Mouse (Mus musculus): Measurements from ENCODE around the gene Ppp1r12c. TPM values are rescaled to one million over a fixed set of nuclear protein-coding genes. Genes with fewer than 3 reads are reported as not detected.

The Ppp1r12c gene
- polyA plus RNA-seq, 1 experiment from 2014 or later, result 49.3 TPM

DNA sequence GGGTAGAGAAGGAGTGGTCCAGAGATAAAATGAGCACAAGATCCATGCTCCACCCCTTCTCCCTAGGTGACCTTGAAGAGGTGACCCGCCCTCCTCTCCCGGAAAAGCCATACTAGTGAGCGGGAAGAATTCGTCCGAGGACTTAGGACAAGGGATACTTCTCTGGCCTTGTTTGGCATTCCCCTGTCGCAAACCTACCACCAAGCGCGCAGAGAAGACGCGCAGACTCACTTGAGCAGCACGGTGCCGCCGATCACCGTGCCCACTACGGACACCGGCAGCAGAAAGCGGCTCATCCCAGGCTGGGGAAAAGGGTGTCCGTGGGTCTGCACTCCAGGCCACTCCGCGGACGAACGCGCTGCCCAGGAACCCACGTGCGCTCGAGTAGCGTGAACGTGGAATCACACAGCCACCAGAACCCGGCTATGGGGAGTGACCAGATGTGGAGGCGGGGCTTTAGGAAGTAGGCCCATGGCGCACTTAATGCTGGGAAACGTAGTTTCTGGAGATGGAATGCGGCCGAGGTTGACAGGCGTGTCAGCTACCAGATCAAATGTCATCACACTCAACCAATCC lies 56.2 kb downstream of the Ppp1r12c start, which contains the start of gene Rdh13:
Gene Rdh13 (minus strand): TSS at position 434 of the 576 bp plus-strand sequence.
- Histone ChIP-seq H3K4me2 (peak within 1 kb of the TSS; percentile 77), H3K27ac (replicated peaks) (peak within 1 kb of the TSS; percentile 90), H3K27me3 (no peaks in the 10 kb centered on the region), H3K4me3 (peak within 1 kb of the TSS; percentile 96), H3K4me1 (replicated peaks) (peaks cover 16% of the 10 kb centered on the region), H3K9ac (peak within 1 kb of the TSS; percentile 81), H3K9me3 (no peaks in the 10 kb centered on the region), H3K36me3 (peaks cover 38% of the 10 kb centered on the region)
- WGBS, result under 1% methylated on average over 35 of the region's 35 CpGs
- ATAC-seq (ENCODE audit: low FRiP score, low read depth), result peak; percentile 96

GRCm38 (mm10) chr7:4440549-4440948 lies 60.9 kb downstream of the Ppp1r12c start:
- Histone ChIP-seq H3K27me3 (no peaks in the 10 kb centered on the region), H3K9ac (no peak overlapping the region), H3K27ac (replicated peaks) (no peak overlapping the region), H3K4me1 (replicated peaks) (peaks cover 16% of the 10 kb centered on the region), H3K9me3 (no peaks in the 10 kb centered on the region), H3K4me2 (no peak overlapping the region), H3K4me3 (no peak overlapping the region), H3K36me3 (peaks cover 72% of the 10 kb centered on the region)
- WGBS, result 95% methylated on average over 10 of the region's 10 CpGs
- ATAC-seq (ENCODE audit: low FRiP score, low read depth), result no peak

DNA sequence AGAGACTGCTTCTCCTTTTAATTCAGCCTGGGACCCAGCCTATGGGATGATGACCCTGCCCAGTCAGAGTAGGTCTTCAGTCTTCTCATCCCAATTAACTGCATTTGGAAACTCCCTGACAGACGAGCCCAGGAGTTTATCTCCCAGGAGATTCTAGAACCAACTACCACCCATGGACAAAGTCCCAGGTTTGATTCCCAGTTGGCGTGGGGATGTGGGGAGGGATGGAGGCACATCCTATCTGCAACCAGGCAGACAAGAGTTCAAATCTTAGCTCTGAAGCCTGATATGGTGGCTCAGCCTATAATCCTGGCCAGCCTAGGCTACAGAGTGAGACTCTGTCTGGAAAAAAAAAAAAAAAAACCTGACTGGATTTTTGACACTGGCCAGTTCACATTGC lies 63.8 kb downstream of the Ppp1r12c start:
- Histone ChIP-seq H3K9ac (no peak overlapping the region), H3K4me2 (no peak overlapping the region), H3K27ac (replicated peaks) (no peak overlapping the region), H3K9me3 (no peaks in the 10 kb centered on the region), H3K27me3 (no peaks in the 10 kb centered on the region), H3K4me3 (no peak overlapping the region), H3K4me1 (replicated peaks) (no peaks in the 10 kb centered on the region), H3K36me3 (peaks cover 86% of the 10 kb centered on the region)
- ATAC-seq (ENCODE audit: low FRiP score, low read depth), result no peak
- 87% methylated on average over 2 of the region's 2 CpGs for WGBS

- Histone ChIP-seq H3K4me3 (no peak overlapping the region), H3K27me3 (no peaks in the 10 kb centered on the region), H3K9me3 (no peaks in the 10 kb centered on the region), H3K4me2 (no peak overlapping the region), H3K27ac (replicated peaks) (no peak overlapping the region), H3K36me3 (peaks cover 80% of the 10 kb centered on the region), H3K4me1 (replicated peaks) (no peaks in the 10 kb centered on the region), H3K9ac (no peak overlapping the region)
- 95% methylated on average over 8 of the region's 8 CpGs for WGBS
- no peak for ATAC-seq (ENCODE audit: low FRiP score, low read depth)
Measured at GRCm38 (mm10) chr7:4432026-4432425, 69.5 kb downstream of the Ppp1r12c start.

DNA sequence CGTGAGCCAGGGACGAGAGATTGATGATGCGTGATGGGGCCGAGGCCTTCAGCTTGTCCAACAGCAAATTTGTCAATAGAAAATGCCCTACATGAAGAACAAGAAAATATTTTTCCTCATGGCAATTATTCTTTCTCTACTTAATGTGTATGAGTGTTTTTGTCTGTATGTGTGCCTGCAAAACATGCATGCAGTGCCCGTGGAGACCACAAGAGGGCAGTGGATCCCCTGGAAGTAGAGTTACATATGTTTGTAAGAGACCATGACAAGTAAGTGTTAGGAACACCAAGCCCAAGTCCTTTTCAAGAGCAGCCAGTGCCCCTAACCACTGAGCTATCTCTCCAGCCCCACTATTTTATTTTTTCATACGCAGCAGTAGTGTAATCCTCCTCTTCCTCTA lies 69.9 kb downstream of the Ppp1r12c start:
- no peaks in the 10 kb centered on the region for H3K27me3 ChIP-seq
- H3K9ac ChIP-seq, result no peak overlapping the region
- no peak for ATAC-seq (ENCODE audit: low FRiP score, low read depth)
- no peak overlapping the region for H3K27ac ChIP-seq (replicated peaks)
- H3K4me3 ChIP-seq, result no peak overlapping the region
- WGBS, result 78% methylated on average over 6 of the region's 6 CpGs
- no peak overlapping the region for H3K4me2 ChIP-seq
- no peaks in the 10 kb centered on the region for H3K9me3 ChIP-seq
- no peaks in the 10 kb centered on the region for H3K4me1 ChIP-seq (replicated peaks)
- peaks cover 75% of the 10 kb centered on the region for H3K36me3 ChIP-seq

Small RNAs within 50 kb of the gene (microRNA-seq; reads per million reads assigned to microRNA genes)
- gene Gm24605, result not detected

Other genes starting within 250 kb of the Ppp1r12c start
- gene Ncr1, start 164.0 kb downstream of the Ppp1r12c start, polyA plus RNA-seq (2015; fragmentation: Nextera tagmentation; extraction: Ambion mirVana), result not detected in 2 replicates
- gene Gp6, start 103.9 kb downstream of the Ppp1r12c start, polyA plus RNA-seq (2015; fragmentation: Nextera tagmentation; extraction: Ambion mirVana), result 0.10 TPM in 1 of 2 replicates, not detected in the other
- 42.6 and 43.4 TPM in 2 replicates for gene Rdh13, start 56.0 kb downstream of the Ppp1r12c start, polyA plus RNA-seq (2015; fragmentation: Nextera tagmentation; extraction: Ambion mirVana)
- gene Eps8l1, start 41.0 kb downstream of the Ppp1r12c start, polyA plus RNA-seq (2015; fragmentation: Nextera tagmentation; extraction: Ambion mirVana), result 13.9 and 15.4 TPM in 2 replicates
- gene Tnnt1, start 14.7 kb upstream of the Ppp1r12c start, polyA plus RNA-seq (2015; fragmentation: Nextera tagmentation; extraction: Ambion mirVana), result 4.0 and 4.6 TPM in 2 replicates
- gene Tnni3, start 22.5 kb upstream of the Ppp1r12c start, polyA plus RNA-seq (2015; fragmentation: Nextera tagmentation; extraction: Ambion mirVana), result 2.1 TPM in 2 replicates
- gene Dnaaf3, start 30.8 kb upstream of the Ppp1r12c start, polyA plus RNA-seq (2015; fragmentation: Nextera tagmentation; extraction: Ambion mirVana), result 2.8 and 3.6 TPM in 2 replicates
- 99.6 and 117 TPM in 2 replicates for gene Syt5, start 45.9 kb upstream of the Ppp1r12c start, polyA plus RNA-seq (2015; fragmentation: Nextera tagmentation; extraction: Ambion mirVana)
- 1.2 and 1.3 TPM in 2 replicates for gene Ptprh, start 102.4 kb upstream of the Ppp1r12c start, polyA plus RNA-seq (2015; fragmentation: Nextera tagmentation; extraction: Ambion mirVana)
- gene Tmem86b, start 129.7 kb upstream of the Ppp1r12c start, polyA plus RNA-seq (2015; fragmentation: Nextera tagmentation; extraction: Ambion mirVana), result 2.3 and 2.5 TPM in 2 replicates
- 10.0 and 10.2 TPM in 2 replicates for gene Ppp6r1, start 157.3 kb upstream of the Ppp1r12c start, polyA plus RNA-seq (2015; fragmentation: Nextera tagmentation; extraction: Ambion mirVana)
- 168 and 171 TPM in 2 replicates for gene Hspbp1, start 183.4 kb upstream of the Ppp1r12c start, polyA plus RNA-seq (2015; fragmentation: Nextera tagmentation; extraction: Ambion mirVana)
- 7.1 and 8.7 TPM in 2 replicates for gene Brsk1, start 188.9 kb upstream of the Ppp1r12c start, polyA plus RNA-seq (2015; fragmentation: Nextera tagmentation; extraction: Ambion mirVana)
- 0.12 and 0.27 TPM in 2 replicates for gene Tmem150b, start 223.6 kb upstream of the Ppp1r12c start, polyA plus RNA-seq (2015; fragmentation: Nextera tagmentation; extraction: Ambion mirVana)
- 57.4 and 61.8 TPM in 2 replicates for gene Kmt5c, start 238.4 kb upstream of the Ppp1r12c start, polyA plus RNA-seq (2015; fragmentation: Nextera tagmentation; extraction: Ambion mirVana)

Measured in hindbrain, embryonic 15.5 days (tissue).